Mouse (Mus musculus) central nervous system, embryonic 14 days (tissue): ENCODE data around the gene Slco1b2. TPM values are rescaled to one million over a fixed set of nuclear protein-coding genes. Genes with fewer than 3 reads are reported as not detected.

Experiments
- polyA plus RNA-seq: library from polyadenylated mRNA; depleted of rRNA; stranded (reverse); fragments of >200 nt; gene quantifications from 2 replicates; pipeline ENCODE4 v1.2.3, GENCODE M21; 2012; rRNA removed

Slco1b2 gene
- polyA plus RNA-seq = 0.03 and 0.04 TPM in 2 replicates

DNA sequence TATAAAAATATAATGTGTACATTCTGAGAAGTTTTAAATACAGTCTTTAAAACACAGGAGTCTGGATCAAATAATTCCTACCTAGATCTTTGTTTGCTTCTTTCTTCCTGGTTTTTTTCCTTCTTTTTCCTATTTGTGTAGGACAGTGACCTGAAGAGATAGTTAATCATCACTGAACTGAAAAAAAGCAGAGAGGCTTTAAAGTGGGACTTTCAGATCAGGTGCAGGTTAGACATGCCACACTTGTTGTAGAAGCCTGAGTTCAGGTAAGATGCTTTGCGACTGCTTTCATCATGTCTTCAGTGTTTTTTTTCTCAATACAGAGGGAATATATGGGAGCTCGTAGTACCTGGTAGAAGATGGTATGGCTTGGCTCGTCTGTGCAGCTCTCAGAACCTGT is at the start of gene Slco1b2:
TSS of gene Slco1b2 (plus strand) at position 228 of the 400 bp plus-strand sequence.

Other genes with a start within 250 kb of the Slco1b2 start
- gene Slco1c1, start 105.2 kb upstream of the Slco1b2 start, polyA plus RNA-seq = 6.9 and 8.7 TPM in 2 replicates
- gene Gm5724, start 144.3 kb downstream of the Slco1b2 start, polyA plus RNA-seq = 0.04 TPM in 1 of 2 replicates, not detected in the other
- 1.0 and 1.8 TPM in 2 replicates for gene Slco1a4, start 226.7 kb downstream of the Slco1b2 start, polyA plus RNA-seq